Mouse (Mus musculus) myocyte (in vitro differentiated cells): ENCODE results near the gene Kif1bp.

Experiments
- CEBPB ChIP-seq: IDR thresholded peaks from 2 replicates; pipeline ENCODE4 v1.6.1; 2011; ENCODE audit warnings: mild to moderate bottlenecking, moderate library complexity; ENCODE audit not compliant: poor library complexity, insufficient read depth, severe bottlenecking
- E2F4 ChIP-seq: IDR thresholded peaks from one replicate; pipeline ENCODE4 v1.6.1; 2011; ENCODE audit warnings: mild to moderate bottlenecking, control low read depth, moderate library complexity; ENCODE audit not compliant: insufficient read depth
- MAX ChIP-seq: IDR thresholded peaks from one replicate; pipeline ENCODE4 v1.6.1; 2011; ENCODE audit warnings: low read depth, mild to moderate bottlenecking, control low read depth
- MYOD1 ChIP-seq, 3 experiments: IDR thresholded peaks; one replicate each; pipeline ENCODE4 v1.6.1; 2011; ENCODE audit warnings: control low read depth in 2 of 3, low read depth in 2 of 3, mild to moderate bottlenecking in 2 of 3, moderate library complexity in 1 of 3; ENCODE audit not compliant: insufficient read length in 2 of 3, control insufficient read depth in 1 of 3
- MYOG ChIP-seq, 3 experiments: IDR thresholded peaks; one replicate each; pipeline ENCODE4 v1.6.1; 2011; ENCODE audit warnings: control low read depth in 2 of 3, low read depth in 2 of 3, mild to moderate bottlenecking in 2 of 3; ENCODE audit not compliant: insufficient read length in 2 of 3, control insufficient read depth in 1 of 3, insufficient read depth in 1 of 3
- POLR2A ChIP-seq: IDR thresholded peaks from one replicate; pipeline ENCODE4 v1.6.1; 2011; ENCODE audit warnings: low read depth, mild to moderate bottlenecking, control low read depth, moderate library complexity; ENCODE audit not compliant: insufficient read length
- TCF12 ChIP-seq: IDR thresholded peaks from one replicate; pipeline ENCODE4 v1.6.1; 2011; ENCODE audit warnings: mild to moderate bottlenecking, control low read depth; ENCODE audit not compliant: poor library complexity, insufficient read depth, severe bottlenecking
- USF1 ChIP-seq: IDR thresholded peaks from one replicate; pipeline ENCODE4 v1.6.1; 2011; ENCODE audit warnings: low read depth, mild to moderate bottlenecking, control low read depth, moderate library complexity

DNA sequence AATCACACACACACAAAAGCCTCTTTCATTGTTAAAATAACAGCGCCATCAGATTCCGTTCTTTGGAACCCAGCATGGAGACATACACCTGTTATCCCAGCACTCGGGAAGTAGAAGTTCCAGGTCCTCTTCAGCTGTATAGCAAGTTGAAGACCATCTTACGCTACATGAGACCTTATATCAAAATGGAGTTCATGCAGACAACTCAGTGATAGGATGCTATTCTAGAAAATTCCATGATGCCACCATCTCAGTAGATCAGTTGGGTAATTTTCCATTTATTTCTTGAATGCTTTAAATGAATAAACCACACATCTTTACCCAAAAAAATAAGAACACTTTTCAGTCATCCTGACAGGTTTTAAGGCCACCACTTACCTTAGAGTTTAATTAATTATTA is 71.2 kb downstream of the Kif1bp start:
- no peak for TF ChIP-seq TCF12
- no peak for TF ChIP-seq USF1
- no peak for TF ChIP-seq MAX
- TF ChIP-seq POLR2A, result no peak
- TF ChIP-seq MYOD1 (IDR thresholded peaks at IDR 0.05; ENCODE audit: control insufficient read depth in 1 of 3, insufficient read length in 2 of 3, low read depth in 2 of 3), result no peak
- TF ChIP-seq E2F4, result no peak
- no peak for TF ChIP-seq CEBPB
- no peak for TF ChIP-seq MYOG (IDR thresholded peaks at IDR 0.05; ENCODE audit: control insufficient read depth in 1 of 3, insufficient read depth in 1 of 3, insufficient read length in 2 of 3, low read depth in 2 of 3)
